Mouse (Mus musculus) hindbrain, embryonic 12.5 days (tissue): ENCODE measurements at regions not wholly inside any gene's neighbourhood (a gene's known extent, or its start where the extent isn't known, plus 50 kb on each side); places are given as distances from the start of the nearest gene placed in this dataset.

Experiments used
- ATAC-seq: fragments of 200-750 bp; cut with Nextera tagmentation; 2 replicates; pipeline ENCODE4 v1.8.0; 2017; ENCODE audit warnings: moderate TSS enrichment; ENCODE audit not compliant: low FRiP score
- H3K27ac ChIP-seq: fragments of 300-500 bp; sonication (generic); 2 replicates; pipeline ENCODE4 v1.5.1; 2016; ENCODE audit warnings: mild to moderate bottlenecking
- H3K27me3 ChIP-seq: fragments of 300-500 bp; sonication (generic); 2 replicates; pipeline ENCODE4 v1.6.1; 2016; ENCODE audit warnings: mild to moderate bottlenecking
- H3K36me3 ChIP-seq: fragments of 300-500 bp; sonication (generic); 2 replicates; pipeline ENCODE4 v1.6.1; 2016; ENCODE audit warnings: mild to moderate bottlenecking
- H3K4me1 ChIP-seq: fragments of 300-500 bp; sonication (generic); 2 replicates; pipeline ENCODE4 v1.6.1; 2016
- H3K4me2 ChIP-seq: fragments of 300-500 bp; sonication (generic); replicated peaks from 2 replicates; pipeline ENCODE4 v1.6.1; 2016; ENCODE audit warnings: mild to moderate bottlenecking
- H3K4me3 ChIP-seq: fragments of 300-500 bp; sonication (generic); 2 replicates; pipeline ENCODE4 v1.5.1; 2016; ENCODE audit warnings: mild to moderate bottlenecking
- H3K9ac ChIP-seq: fragments of 300-500 bp; sonication (generic); 2 replicates; pipeline ENCODE4 v1.6.1; 2016; ENCODE audit warnings: mild to moderate bottlenecking, moderate library complexity
- H3K9me3 ChIP-seq: fragments of 300-500 bp; sonication (generic); replicated peaks from 2 replicates; pipeline ENCODE4 v1.6.1; 2016; ENCODE audit warnings: mild to moderate bottlenecking
- WGBS: fragments of 180-500 bp; shearing (Covaris S2); methylation state at CpG from one replicate; pipeline ENCODE4 v1.1.7; 2016; 5-methylcytosine and 5-hydroxymethylcytosine counted together

- H3K9me3 ChIP-seq: no peaks in the 10 kb centered on the region
- H3K4me1 ChIP-seq: no peaks in the 10 kb centered on the region
- no peak overlapping the region for H3K4me3 ChIP-seq
- no peak overlapping the region for H3K27ac ChIP-seq
- H3K9ac ChIP-seq: no peak overlapping the region
- ATAC-seq: no peak
- WGBS: 73% methylated on average over 12 of the region's 12 CpGs
- H3K36me3 ChIP-seq: no peaks in the 10 kb centered on the region
- H3K4me2 ChIP-seq: no peak overlapping the region
- H3K27me3 ChIP-seq: no peaks in the 10 kb centered on the region
Observed at GRCm38 (mm10) chr1:184394559-184395194, 337.7 kb downstream of the Hlx start.

DNA sequence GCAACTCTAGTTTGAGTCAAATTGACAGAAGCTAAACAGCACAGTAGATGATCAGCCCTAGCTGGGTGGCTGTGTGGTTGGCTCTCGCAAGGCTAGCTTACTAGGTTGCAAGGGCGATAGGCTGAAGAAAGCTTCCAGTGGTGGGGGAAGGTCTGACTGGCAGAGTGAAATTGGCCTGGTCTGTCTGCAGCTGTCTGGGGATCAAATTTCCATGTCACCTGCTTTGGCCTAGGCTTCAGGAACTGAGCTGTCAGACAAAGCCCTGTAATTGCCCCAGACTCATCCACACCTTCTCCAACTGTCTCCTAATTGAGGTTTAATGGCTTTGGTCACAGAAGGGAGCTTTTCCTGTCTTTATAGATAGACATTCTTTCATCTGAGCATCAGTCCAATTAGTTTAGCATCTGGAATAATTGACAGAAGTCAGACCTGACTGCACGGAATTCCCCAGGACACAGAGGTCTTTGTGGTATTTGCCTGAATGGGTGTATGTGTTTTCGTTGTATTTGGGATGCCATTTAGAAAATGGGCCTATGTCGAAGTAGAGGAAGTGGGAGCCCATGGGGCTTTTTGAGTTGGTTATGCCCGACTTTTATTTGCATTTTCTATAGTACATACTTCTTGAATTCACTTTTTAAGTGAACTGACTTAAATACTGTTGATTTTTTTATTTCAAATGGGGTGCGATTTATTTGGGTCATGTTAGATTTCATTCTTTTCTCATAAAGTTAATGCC is 348.2 kb downstream of the Hlx start:
- H3K4me3 ChIP-seq: no peak overlapping the region
- H3K9ac ChIP-seq: no peak overlapping the region
- 79% methylated on average over 7 of the region's 7 CpGs for WGBS
- no peak overlapping the region for H3K27ac ChIP-seq
- no peak overlapping the region for H3K4me2 ChIP-seq
- ATAC-seq: no peak
- no peaks in the 10 kb centered on the region for H3K9me3 ChIP-seq
- no peaks in the 10 kb centered on the region for H3K27me3 ChIP-seq
- H3K4me1 ChIP-seq: no peaks in the 10 kb centered on the region
- no peaks in the 10 kb centered on the region for H3K36me3 ChIP-seq

DNA sequence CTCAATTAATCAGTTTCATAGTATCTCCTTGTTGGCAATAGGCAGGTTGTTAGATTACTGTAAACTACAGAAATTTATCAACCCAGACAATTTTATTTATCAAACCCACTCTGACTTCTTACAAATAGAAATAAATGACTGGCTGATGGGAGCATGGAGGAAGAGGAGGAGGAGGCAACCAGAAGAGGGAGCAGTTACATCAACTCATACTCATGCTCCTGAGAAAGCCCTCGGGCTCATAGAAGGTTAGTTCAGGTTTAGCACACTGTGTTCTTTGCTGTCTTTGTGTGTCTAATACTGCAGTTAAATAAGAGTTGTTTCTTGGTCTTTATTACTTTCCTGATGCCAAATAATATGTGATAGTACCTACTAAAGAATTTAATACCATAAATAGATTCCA is 344.6 kb upstream of the 1700056E22Rik start:
- Histone ChIP-seq H3K27ac (no peak overlapping the region), H3K9ac (no peak overlapping the region), H3K9me3 (no peaks in the 10 kb centered on the region), H3K4me1 (no peaks in the 10 kb centered on the region), H3K4me2 (no peak overlapping the region), H3K27me3 (no peaks in the 10 kb centered on the region), H3K36me3 (no peaks in the 10 kb centered on the region), H3K4me3 (no peak overlapping the region)
- ATAC-seq: no peak
- 83% methylated on average over 1 of the region's 1 CpGs for WGBS

DNA sequence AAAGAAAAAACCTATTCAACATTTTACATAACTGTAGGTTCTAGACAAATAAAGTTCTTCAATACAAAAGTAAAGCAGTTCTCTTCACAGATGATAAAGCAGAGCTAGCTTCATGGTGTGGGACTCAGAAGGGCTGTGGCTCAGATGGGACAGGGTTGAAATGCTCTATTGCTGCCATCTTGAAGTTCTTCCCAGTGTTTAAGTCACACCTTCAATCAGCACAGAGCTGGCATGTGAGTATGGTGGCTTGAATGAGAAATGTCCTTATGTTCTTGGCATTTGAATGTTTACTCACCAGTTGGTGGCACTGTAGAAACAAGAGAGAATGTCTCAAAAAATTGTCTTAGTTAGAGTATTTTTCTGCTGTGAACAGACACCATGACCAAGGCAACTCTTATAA is 330.9 kb upstream of the 1700056E22Rik start:
- no peaks in the 10 kb centered on the region for H3K36me3 ChIP-seq
- no peak overlapping the region for H3K9ac ChIP-seq
- H3K9me3 ChIP-seq: 0 out of 2 replicates have a peak, but pooled peaks cover 4% of the 10 kb centered on the region
- H3K4me3 ChIP-seq: no peak overlapping the region
- no peaks in the 10 kb centered on the region; the same call in 1 of the 2 replicates for H3K27me3 ChIP-seq
- no peak overlapping the region for H3K27ac ChIP-seq
- H3K4me1 ChIP-seq: no peaks in the 10 kb centered on the region
- no peak for ATAC-seq
- H3K4me2 ChIP-seq: no peak overlapping the region

DNA sequence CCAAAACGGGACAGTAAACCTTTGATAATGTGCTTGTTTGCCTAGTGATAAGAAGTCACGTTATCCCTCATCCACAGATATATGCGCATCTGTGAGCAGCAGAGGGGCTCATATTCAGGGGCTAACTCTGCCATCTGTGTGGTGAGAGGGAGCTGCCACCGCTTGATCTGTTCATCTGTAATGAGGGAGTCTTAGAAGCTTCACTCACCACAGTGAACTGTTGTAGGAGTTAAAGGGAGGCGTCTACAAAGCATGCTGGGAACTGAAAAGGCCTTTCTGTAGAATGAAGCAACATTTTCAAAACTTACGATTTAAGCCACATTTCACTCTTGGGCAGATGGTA is 324.1 kb upstream of the 1700056E22Rik start:
- 87% methylated on average over 6 of the region's 6 CpGs for WGBS

GRCm38 (mm10) chr1:184357474-184358225 is 323.5 kb upstream of the 1700056E22Rik start:
- H3K4me3 ChIP-seq: no peak overlapping the region
- no peaks in the 10 kb centered on the region for H3K27me3 ChIP-seq
- 83% methylated on average over 4 of the region's 4 CpGs for whole genome bisulfite sequencing
- no peak overlapping the region for H3K27ac ChIP-seq
- no peak for ATAC-seq
- H3K9ac ChIP-seq: no peak overlapping the region
- H3K36me3 ChIP-seq: no peaks in the 10 kb centered on the region
- no peak overlapping the region for H3K4me2 ChIP-seq
- 0 out of 2 replicates have a peak, but pooled peaks cover 2% of the 10 kb centered on the region for H3K4me1 ChIP-seq
- H3K9me3 ChIP-seq: no peaks in the 10 kb centered on the region

More for the DNA sequence above, 324.1 kb upstream of the 1700056E22Rik start:
- H3K4me2 ChIP-seq: no peak overlapping the region
- no peaks in the 10 kb centered on the region for H3K27me3 ChIP-seq
- no peak overlapping the region for H3K4me3 ChIP-seq
- no peak overlapping the region for H3K27ac ChIP-seq
- no peak overlapping the region for H3K9ac ChIP-seq
- H3K9me3 ChIP-seq: no peaks in the 10 kb centered on the region
- H3K4me1 ChIP-seq: 0 out of 2 replicates have a peak, but pooled peaks cover 2% of the 10 kb centered on the region
- no peaks in the 10 kb centered on the region for H3K36me3 ChIP-seq
- ATAC-seq: no peak

DNA sequence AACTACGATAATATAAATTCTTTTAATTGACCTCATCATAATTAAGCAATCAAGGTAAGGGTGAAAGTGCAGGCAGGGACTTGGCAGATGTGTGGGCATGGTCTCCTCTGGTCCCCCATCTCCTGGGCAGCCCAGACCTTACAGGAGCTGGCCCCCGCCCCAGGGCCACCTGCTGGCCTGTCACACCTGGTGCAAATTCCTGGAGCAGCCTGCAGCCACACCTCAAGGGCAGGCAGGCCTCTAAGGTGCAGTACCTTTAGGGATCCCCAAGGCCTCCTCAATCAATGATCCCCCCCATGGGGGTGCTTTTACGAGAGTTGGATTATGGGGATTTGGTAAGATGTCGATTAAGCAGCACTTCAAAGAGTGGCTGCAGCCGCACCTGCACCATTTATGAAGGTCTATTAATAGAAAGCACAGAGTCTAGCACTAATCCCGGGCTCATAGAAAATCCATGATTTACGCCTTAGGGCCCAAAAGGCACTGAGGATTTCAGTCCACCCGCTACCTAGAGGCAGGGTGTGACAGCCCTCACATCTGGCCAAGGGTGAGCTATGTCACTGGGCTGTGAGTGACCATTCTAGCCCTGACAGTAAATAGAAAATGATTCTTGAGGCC is 319.8 kb upstream of the 1700056E22Rik start:
- Histone ChIP-seq H3K4me3 (no peak overlapping the region), H3K27me3 (no peaks in the 10 kb centered on the region), H3K27ac (no peak overlapping the region), H3K4me1 (0 out of 2 replicates have a peak, but pooled peaks cover 2% of the 10 kb centered on the region), H3K4me2 (no peak overlapping the region), H3K9me3 (no peaks in the 10 kb centered on the region), H3K36me3 (no peaks in the 10 kb centered on the region), H3K9ac (no peak overlapping the region)
- 82% methylated on average over 8 of the region's 8 CpGs for WGBS
- ATAC-seq: no peak

- H3K4me3 ChIP-seq: no peak overlapping the region
- ATAC-seq: no peak
- WGBS: 86% methylated on average over 5 of the region's 5 CpGs
- H3K27me3 ChIP-seq: no peaks in the 10 kb centered on the region
- no peak overlapping the region for H3K9ac ChIP-seq
- no peaks in the 10 kb centered on the region for H3K36me3 ChIP-seq
- no peaks in the 10 kb centered on the region for H3K9me3 ChIP-seq
- H3K4me1 ChIP-seq: no peaks in the 10 kb centered on the region
- H3K4me2 ChIP-seq: no peak overlapping the region
- H3K27ac ChIP-seq: no peak overlapping the region
Observed at GRCm38 (mm10) chr1:184351760-184352159, 317.7 kb upstream of the 1700056E22Rik start.

DNA sequence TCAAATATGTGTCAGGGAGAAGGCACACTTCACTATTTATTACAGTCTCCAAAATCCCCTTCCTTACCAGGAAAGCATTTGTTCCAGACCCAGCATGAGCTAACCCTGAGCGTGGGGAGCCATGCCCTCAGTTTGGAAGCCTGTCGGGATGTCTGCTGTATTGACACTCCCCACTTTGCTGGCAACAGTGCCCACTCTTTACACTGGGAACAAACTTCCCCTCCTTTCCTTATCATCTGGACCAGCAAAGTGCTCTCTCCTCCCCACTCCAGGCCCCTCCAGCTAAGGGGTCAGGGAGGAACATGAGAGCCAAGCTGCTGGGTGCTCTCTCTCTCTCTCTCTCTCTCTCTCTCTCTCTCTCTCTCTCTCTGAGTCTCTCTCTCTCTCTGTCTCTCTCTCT is 310.7 kb upstream of the 1700056E22Rik start:
- no peaks in the 10 kb centered on the region for H3K36me3 ChIP-seq
- no peaks in the 10 kb centered on the region for H3K9me3 ChIP-seq
- no peaks in the 10 kb centered on the region for H3K4me1 ChIP-seq
- H3K27ac ChIP-seq: no peak overlapping the region
- WGBS: 64% methylated on average over 2 of the region's 2 CpGs
- no peak overlapping the region for H3K9ac ChIP-seq
- no peak overlapping the region for H3K4me3 ChIP-seq
- no peak overlapping the region for H3K4me2 ChIP-seq
- ATAC-seq: no peak
- H3K27me3 ChIP-seq: no peaks in the 10 kb centered on the region

DNA sequence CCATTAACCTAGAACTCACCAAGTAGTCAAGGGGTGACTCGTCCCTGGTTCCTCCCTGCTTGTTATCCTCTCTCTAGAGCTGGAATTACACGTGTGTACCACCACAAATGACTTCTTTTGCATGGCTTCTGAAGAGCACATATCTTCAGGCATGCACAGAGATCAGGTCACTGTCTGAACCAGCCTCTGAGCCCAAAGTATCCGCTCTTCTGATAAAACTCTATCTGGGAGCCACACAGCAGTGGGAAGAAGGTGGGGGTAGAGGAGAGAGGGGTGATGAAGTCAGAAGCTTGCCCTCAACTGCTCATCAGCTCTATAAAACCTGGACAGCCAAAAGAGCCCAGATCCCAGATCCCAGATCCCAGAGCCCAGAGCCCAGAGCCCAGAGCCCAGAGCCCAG is 301.9 kb upstream of the 1700056E22Rik start:
- no peak for ATAC-seq
- no peaks in the 10 kb centered on the region for H3K27me3 ChIP-seq
- H3K27ac ChIP-seq: no peak overlapping the region
- no peaks in the 10 kb centered on the region for H3K36me3 ChIP-seq
- H3K4me2 ChIP-seq: no peak overlapping the region
- no peaks in the 10 kb centered on the region for H3K4me1 ChIP-seq
- H3K4me3 ChIP-seq: no peak overlapping the region
- H3K9me3 ChIP-seq: no peaks in the 10 kb centered on the region
- no peak overlapping the region for H3K9ac ChIP-seq
- WGBS: 80% methylated on average over 3 of the region's 3 CpGs

DNA sequence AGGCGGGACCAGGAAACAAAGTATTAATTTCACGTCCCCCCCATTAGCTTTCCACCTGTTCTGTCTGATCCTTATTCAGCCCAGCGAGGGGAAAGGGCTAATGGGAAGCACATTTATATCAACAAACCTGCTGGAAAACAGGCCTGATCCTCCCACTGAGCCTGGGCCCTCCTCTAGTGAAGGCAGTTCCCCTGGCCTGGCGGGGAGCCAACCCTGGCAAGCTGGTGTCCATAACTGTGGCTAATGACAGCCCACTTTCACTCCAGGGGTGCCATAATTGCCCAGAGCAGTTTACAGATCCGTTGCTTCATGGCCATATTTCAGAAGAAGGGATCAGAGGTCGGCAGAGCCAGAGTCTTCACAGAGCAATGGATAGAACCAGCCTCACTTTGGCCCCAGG is 301.2 kb upstream of the 1700056E22Rik start:
- Histone ChIP-seq H3K36me3 (no peaks in the 10 kb centered on the region), H3K27me3 (no peaks in the 10 kb centered on the region), H3K4me2 (no peak overlapping the region), H3K4me1 (no peaks in the 10 kb centered on the region), H3K9ac (no peak overlapping the region), H3K9me3 (no peaks in the 10 kb centered on the region), H3K4me3 (no peak overlapping the region), H3K27ac (no peak overlapping the region)
- 54% methylated on average over 6 of the region's 6 CpGs for WGBS
- ATAC-seq: no peak

- no peaks in the 10 kb centered on the region for H3K36me3 ChIP-seq
- H3K27me3 ChIP-seq: no peaks in the 10 kb centered on the region
- no peak overlapping the region for H3K4me2 ChIP-seq
- no peak overlapping the region for H3K4me3 ChIP-seq
- 66% methylated on average over 5 of the region's 5 CpGs for WGBS
- H3K9me3 ChIP-seq: no peaks in the 10 kb centered on the region
- no peak overlapping the region for H3K9ac ChIP-seq
- H3K27ac ChIP-seq: no peak overlapping the region
- no peaks in the 10 kb centered on the region for H3K4me1 ChIP-seq
- no peak for ATAC-seq
Observed at GRCm38 (mm10) chr1:184334818-184335217, 300.7 kb upstream of the 1700056E22Rik start.
